Mouse (Mus musculus): Measurements from ENCODE around the gene Wdr49. TPM values are rescaled to one million over a fixed set of nuclear protein-coding genes. Genes with fewer than 3 reads are reported as not detected.

The Wdr49 gene
- polyA plus RNA-seq, 1 experiment from 2014 or later, result not detected

- Histone ChIP-seq H3K4me1 (replicated peaks) (no peaks in the 10 kb centered on the region), H3K4me2 (replicated peaks) (no peak overlapping the region), H3K27me3 (replicated peaks) (no peaks in the 10 kb centered on the region), H3K9me3 (no peaks in the 10 kb centered on the region), H3K4me3 (replicated peaks) (no peak overlapping the region), H3K9ac (no peak overlapping the region), H3K36me3 (no peaks in the 10 kb centered on the region), H3K27ac (no peak overlapping the region)
- no peak for ATAC-seq
- WGBS, result 68% methylated on average over 2 of the region's 2 CpGs
Observed at GRCm38 (mm10) chr3:75297026-75297757, 184.8 kb downstream of the Wdr49 start.

GRCm38 (mm10) chr3:75293243-75293642, 188.7 kb downstream of the Wdr49 start:
- H3K4me2 ChIP-seq (replicated peaks), result no peak overlapping the region
- no peak overlapping the region for H3K9ac ChIP-seq
- H3K27me3 ChIP-seq (replicated peaks), result no peaks in the 10 kb centered on the region
- H3K36me3 ChIP-seq, result no peaks in the 10 kb centered on the region
- no peak for ATAC-seq
- no peaks in the 10 kb centered on the region for H3K9me3 ChIP-seq
- no peak overlapping the region for H3K4me3 ChIP-seq (replicated peaks)
- H3K27ac ChIP-seq, result no peak overlapping the region
- 80% methylated on average over 2 of the region's 2 CpGs for WGBS
- H3K4me1 ChIP-seq (replicated peaks), result no peaks in the 10 kb centered on the region

DNA sequence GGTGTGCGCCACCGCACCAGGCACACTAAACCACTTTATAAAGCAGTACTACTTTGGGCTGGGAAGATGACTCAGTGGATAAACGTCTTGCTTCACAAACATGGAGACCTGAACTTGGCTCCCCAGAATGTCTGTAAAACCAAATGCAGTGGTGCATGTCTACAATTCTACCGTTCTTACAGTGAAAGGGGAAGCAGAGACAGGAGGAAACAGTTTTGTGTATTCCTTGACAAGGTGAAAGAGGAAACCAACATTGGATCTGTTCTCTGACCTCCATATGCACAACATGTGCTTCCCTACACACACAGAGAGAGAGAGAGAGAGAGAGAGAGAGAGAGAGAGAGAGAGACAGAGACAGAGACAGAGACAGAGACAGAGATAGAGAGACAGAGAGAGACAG, 204.5 kb downstream of the Wdr49 start:
- Histone ChIP-seq H3K4me1 (replicated peaks) (no peaks in the 10 kb centered on the region), H3K36me3 (no peaks in the 10 kb centered on the region), H3K27me3 (replicated peaks) (no peaks in the 10 kb centered on the region), H3K9me3 (no peaks in the 10 kb centered on the region), H3K27ac (no peak overlapping the region), H3K4me3 (replicated peaks) (no peak overlapping the region), H3K4me2 (replicated peaks) (no peak overlapping the region), H3K9ac (no peak overlapping the region)
- no peak for ATAC-seq
- WGBS, result 84% methylated on average over 4 of the region's 4 CpGs

- Histone ChIP-seq H3K27me3 (replicated peaks) (no peaks in the 10 kb centered on the region), H3K36me3 (no peaks in the 10 kb centered on the region), H3K4me2 (replicated peaks) (no peak overlapping the region), H3K27ac (no peak overlapping the region), H3K4me3 (replicated peaks) (no peak overlapping the region), H3K9ac (no peak overlapping the region), H3K9me3 (no peaks in the 10 kb centered on the region), H3K4me1 (replicated peaks) (no peaks in the 10 kb centered on the region)
- WGBS, result 86% methylated on average over 3 of the region's 3 CpGs
- ATAC-seq, result no peak
Observed at GRCm38 (mm10) chr3:75276522-75276921, 205.4 kb downstream of the Wdr49 start.

DNA sequence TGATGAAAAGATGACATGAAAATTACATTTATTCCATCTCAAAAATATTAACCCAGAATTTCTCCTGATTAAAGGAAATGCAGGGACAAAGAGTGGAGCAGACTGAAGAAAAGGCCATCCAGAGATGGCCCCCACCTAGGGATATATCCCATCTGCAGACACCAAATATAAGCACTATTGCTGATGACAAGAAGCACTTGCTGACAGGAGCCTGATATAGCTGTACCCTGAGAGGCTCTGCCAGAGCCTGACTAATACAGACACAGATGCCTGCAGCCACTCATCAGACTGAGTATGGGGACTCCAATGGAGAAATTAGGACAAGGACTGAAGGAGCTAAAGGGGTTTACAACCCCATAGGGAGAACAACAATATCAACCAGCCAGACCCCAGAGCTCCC, 206.8 kb downstream of the Wdr49 start:
- Histone ChIP-seq H3K27ac (no peak overlapping the region), H3K9ac (no peak overlapping the region), H3K4me2 (replicated peaks) (no peak overlapping the region), H3K36me3 (no peaks in the 10 kb centered on the region), H3K27me3 (replicated peaks) (no peaks in the 10 kb centered on the region), H3K9me3 (no peaks in the 10 kb centered on the region), H3K4me1 (replicated peaks) (no peaks in the 10 kb centered on the region), H3K4me3 (replicated peaks) (no peak overlapping the region)
- ATAC-seq, result no peak

GRCm38 (mm10) chr3:75269978-75270377, 212.0 kb downstream of the Wdr49 start, which contains the start of gene Serpini2:
TSS of gene Serpini2 (minus strand) at chr3:75270078.
- no peaks in the 10 kb centered on the region for H3K4me1 ChIP-seq (replicated peaks)
- ATAC-seq, result no peak
- no peaks in the 10 kb centered on the region for H3K36me3 ChIP-seq
- H3K9me3 ChIP-seq, result no peaks in the 10 kb centered on the region
- H3K27me3 ChIP-seq (replicated peaks), result no peaks in the 10 kb centered on the region
- no peak within 1 kb of the TSS for H3K9ac ChIP-seq
- H3K4me2 ChIP-seq (replicated peaks), result no peak within 1 kb of the TSS
- no peak within 1 kb of the TSS for H3K4me3 ChIP-seq (replicated peaks)
- WGBS, result 77% methylated on average over 2 of the region's 2 CpGs
- H3K27ac ChIP-seq, result no peak within 1 kb of the TSS

- H3K27ac ChIP-seq, result no peak overlapping the region
- ATAC-seq, result no peak
- H3K36me3 ChIP-seq, result no peaks in the 10 kb centered on the region
- H3K27me3 ChIP-seq (replicated peaks), result no peaks in the 10 kb centered on the region
- H3K9ac ChIP-seq, result no peak overlapping the region
- no peak overlapping the region for H3K4me2 ChIP-seq (replicated peaks)
- H3K9me3 ChIP-seq, result no peaks in the 10 kb centered on the region
- H3K4me1 ChIP-seq (replicated peaks), result no peaks in the 10 kb centered on the region
- H3K4me3 ChIP-seq (replicated peaks), result no peak overlapping the region
Observed at GRCm38 (mm10) chr3:75259356-75259755, 222.6 kb downstream of the Wdr49 start.

Other genes starting within 250 kb of the Wdr49 start
- 24.2 and 38.8 TPM in 2 replicates for gene Serpini2, start 212.1 kb downstream of the Wdr49 start, polyA plus RNA-seq (2015; fragmentation: Nextera tagmentation; extraction: Ambion mirVana)
- 78.5 and 93.0 TPM in 2 replicates for gene Pdcd10, start 74.7 kb upstream of the Wdr49 start, polyA plus RNA-seq (2015; fragmentation: Nextera tagmentation; extraction: Ambion mirVana)
- gene Serpini1, start 75.4 kb upstream of the Wdr49 start, polyA plus RNA-seq (2015; fragmentation: Nextera tagmentation; extraction: Ambion mirVana), result 32.4 and 34.7 TPM in 2 replicates